Mouse (Mus musculus) adrenal gland, adult 18-20 months (tissue): ENCODE data around the gene Olfr1112. TPM values are rescaled to one million over a fixed set of nuclear protein-coding genes. Genes with fewer than 3 reads are reported as not detected.
"Not testable (repeated sequence)": the region's sequence is repeated elsewhere in the genome, so short reads cannot be mapped to it uniquely, and the experiment has no call there.

Experiments
- DNase-seq, 2 experiments: peaks; one replicate each; pipeline ENCODE4 v3.0.0; 2021 to 2022; ENCODE audit warnings: low spot score in 2 of 2
- long read RNA-seq, 2 experiments: library from polyadenylated mRNA; stranded (forward); transcript quantifications; one replicate each; pipeline ENCODE4 v2.0.0; 2021
- total RNA-seq, 2 experiments: library from RNA; stranded (reverse); gene quantifications; 1 replicate in 1 of 2; 2 replicates in 1 of 2; pipeline ENCODE4 v1.2.3; 2021

Gene Olfr1112
- not detected for total RNA-seq
- long read RNA-seq, experiment 1, result 0 reads
- long read RNA-seq, experiment 2, result 0 reads

DNA sequence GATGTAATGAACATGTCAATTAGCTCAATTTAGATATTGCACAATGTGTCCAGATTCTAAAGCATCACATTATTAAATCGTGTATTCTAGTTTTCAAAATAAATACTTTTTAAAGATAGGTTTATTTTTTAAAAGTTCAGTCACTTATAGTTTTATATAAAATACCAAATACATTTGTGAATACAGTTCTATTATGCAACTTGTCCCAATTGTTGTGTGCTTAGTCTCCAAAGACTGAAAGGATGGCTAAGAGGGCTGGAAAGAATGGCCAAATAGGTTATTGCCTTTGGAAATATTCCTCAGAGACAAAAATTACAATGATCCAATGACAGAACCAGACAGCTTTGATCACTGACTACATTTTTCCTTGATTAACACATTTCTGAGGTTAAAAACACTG is at the start of gene Olfr1112:
Gene Olfr1112, plus strand, starts transcription at position 301 of the 400 bp plus-strand sequence.
- no peak for DNase-seq

DNA sequence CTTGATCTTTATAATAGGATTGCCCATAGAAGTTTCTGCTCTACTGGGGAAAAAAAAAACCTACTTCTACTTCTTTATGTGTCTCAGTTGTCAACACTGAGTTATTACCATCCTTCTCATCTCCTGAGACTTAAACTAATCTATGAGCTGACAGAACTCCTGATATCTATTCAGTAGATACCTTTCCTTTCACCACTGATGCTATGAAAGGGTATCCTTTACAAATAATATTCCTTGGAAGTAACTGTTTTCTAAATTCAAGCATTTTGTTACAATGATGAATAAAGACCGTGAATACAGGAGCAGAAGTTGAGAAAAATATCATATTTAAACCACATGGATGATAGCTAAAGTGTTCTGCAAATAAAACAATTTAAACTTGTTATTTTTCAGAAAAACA is 47.4 kb upstream of the Olfr1112 start, which contains the start of gene Olfr1110:
Gene Olfr1110, minus strand, starts transcription at position 101 of the 400 bp plus-strand sequence.
- DNase-seq, result no peak

DNA sequence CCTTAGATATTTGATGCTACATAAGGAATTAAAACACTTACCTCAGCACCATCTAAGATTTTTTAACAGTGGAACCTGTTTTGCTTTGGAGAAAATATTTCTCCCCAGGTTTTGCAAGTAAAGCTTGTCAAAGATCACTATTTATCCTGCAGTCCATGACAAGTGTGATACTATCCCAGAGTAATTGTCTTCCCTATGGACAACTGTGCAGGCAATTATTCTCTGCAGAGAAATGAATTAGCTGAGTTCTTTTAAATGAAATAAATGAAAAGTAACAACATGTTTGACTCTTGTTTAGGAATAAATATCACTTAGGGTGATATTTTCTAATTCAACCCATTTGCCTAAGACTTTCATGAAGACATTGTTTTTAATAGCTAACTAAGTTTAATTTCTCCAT is 35.1 kb upstream of the Olfr1112 start, which contains the start of gene Olfr1111:
Gene Olfr1111, minus strand, starts transcription at position 101 of the 400 bp plus-strand sequence.
- DNase-seq, result no peak

DNA sequence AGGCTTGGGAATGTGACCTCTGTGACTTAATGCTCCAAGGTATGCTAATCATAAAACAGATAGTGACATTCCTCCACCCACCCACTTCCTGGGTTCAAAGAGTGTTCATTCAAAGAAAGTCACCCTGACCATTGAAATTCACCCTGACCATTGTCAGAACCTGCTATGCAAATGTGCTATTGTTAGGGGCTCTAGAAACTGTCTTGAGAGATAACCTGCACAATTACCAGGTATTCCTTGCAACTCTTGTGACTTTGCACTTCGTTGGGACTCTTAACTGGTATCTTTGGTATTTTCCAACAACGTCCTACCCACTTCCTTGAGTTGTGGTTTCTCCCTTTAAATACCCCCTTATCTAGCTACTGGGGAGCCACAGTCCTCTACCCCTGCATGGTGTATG is 19.9 kb upstream of the Olfr1112 start:
- not testable (repeated sequence) for DNase-seq

DNA sequence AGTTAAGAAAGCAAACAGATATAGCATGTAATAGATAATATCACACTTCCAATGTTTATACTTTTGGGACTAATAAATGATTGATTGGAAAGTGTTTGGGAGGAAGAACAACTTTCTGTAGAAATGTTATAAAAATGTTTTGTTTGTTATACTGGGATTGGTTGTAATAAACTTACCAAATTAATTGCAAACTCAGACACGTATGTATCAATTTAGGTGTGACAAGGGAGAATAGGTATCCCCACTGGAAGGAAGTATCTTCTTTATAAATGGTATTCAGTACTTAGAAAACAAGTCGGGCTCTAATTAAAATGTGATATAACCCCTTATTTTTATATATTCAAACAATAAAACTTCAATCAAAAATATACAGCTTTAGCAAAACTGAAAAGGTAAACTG is 21.1 kb downstream of the Olfr1112 start, which contains the start of gene Olfr1113:
Gene Olfr1113, plus strand, starts transcription at position 301 of the 400 bp plus-strand sequence.
- no peak for DNase-seq

Other genes with a start within 250 kb of the Olfr1112 start
- not detected for gene Olfr1099, start 227.1 kb upstream of the Olfr1112 start, total RNA-seq
- not detected for gene Olfr1100, start 207.8 kb upstream of the Olfr1112 start, total RNA-seq
- not detected for gene Olfr1101, start 196.6 kb upstream of the Olfr1112 start, total RNA-seq
- not detected for gene Olfr1102, start 189.4 kb upstream of the Olfr1112 start, total RNA-seq
- gene Olfr1104, start 160.7 kb upstream of the Olfr1112 start, total RNA-seq, result not detected
- not detected for gene Olfr1105, start 151.3 kb upstream of the Olfr1112 start, total RNA-seq
- gene Olfr1106, start 135.5 kb upstream of the Olfr1112 start, total RNA-seq, result not detected
- gene Olfr1107, start 112.0 kb upstream of the Olfr1112 start, total RNA-seq, result not detected
- gene Olfr1109, start 91.8 kb upstream of the Olfr1112 start, total RNA-seq, result not detected
- gene Olfr259, start 73.2 kb upstream of the Olfr1112 start, total RNA-seq, result not detected
- not detected for gene Olfr1110, start 47.5 kb upstream of the Olfr1112 start, total RNA-seq
- not detected for gene Olfr1111, start 35.2 kb upstream of the Olfr1112 start, total RNA-seq
- not detected for gene Olfr1113, start 21.2 kb downstream of the Olfr1112 start, total RNA-seq
- gene Olfr1115, start 60.2 kb downstream of the Olfr1112 start, total RNA-seq, result not detected
- gene Olfr1116, start 79.7 kb downstream of the Olfr1112 start, total RNA-seq, result not detected
- gene Olfr1118, start 119.8 kb downstream of the Olfr1112 start, total RNA-seq, result not detected
- gene Olfr1120, start 167.0 kb downstream of the Olfr1112 start, total RNA-seq, result not detected
- gene Olfr1121, start 182.1 kb downstream of the Olfr1112 start, total RNA-seq, result not detected
- gene Olfr1122, start 198.1 kb downstream of the Olfr1112 start, total RNA-seq, result not detected
- gene Olfr1123, start 228.8 kb downstream of the Olfr1112 start, total RNA-seq, result not detected
- gene Olfr1124, start 242.5 kb downstream of the Olfr1112 start, total RNA-seq, result not detected